Mouse (Mus musculus) granulocyte monocyte progenitor cell, adult 5-6 weeks (primary cell): ENCODE measurements around the gene Islr2. TPM values are rescaled to one million over a fixed set of nuclear protein-coding genes. Genes with fewer than 3 reads are reported as not detected.

ENCODE experiments used
- ATAC-seq: replicated peaks from 2 replicates; pipeline ENCODE4 v1.8.0; 2016; ENCODE audit warnings: mild to moderate bottlenecking, moderate TSS enrichment, inconsistent platforms; ENCODE audit not compliant: poor library complexity, severe bottlenecking
- total RNA-seq, 2 experiments: library from RNA; stranded (forward) in 1 of 2; stranded (reverse) in 1 of 2; fragments of 200-712, 200-1000 nt in 1 of 2; fragments of >200 nt in 1 of 2; fragmentation: Nextera tagmentation in 1 of 2; gene quantifications; 2 replicates each; pipeline ENCODE4 v1.2.3; 2014 to 2017

Islr2 gene
- total RNA-seq, 2 experiments from 2014 or later = not detected

DNA sequence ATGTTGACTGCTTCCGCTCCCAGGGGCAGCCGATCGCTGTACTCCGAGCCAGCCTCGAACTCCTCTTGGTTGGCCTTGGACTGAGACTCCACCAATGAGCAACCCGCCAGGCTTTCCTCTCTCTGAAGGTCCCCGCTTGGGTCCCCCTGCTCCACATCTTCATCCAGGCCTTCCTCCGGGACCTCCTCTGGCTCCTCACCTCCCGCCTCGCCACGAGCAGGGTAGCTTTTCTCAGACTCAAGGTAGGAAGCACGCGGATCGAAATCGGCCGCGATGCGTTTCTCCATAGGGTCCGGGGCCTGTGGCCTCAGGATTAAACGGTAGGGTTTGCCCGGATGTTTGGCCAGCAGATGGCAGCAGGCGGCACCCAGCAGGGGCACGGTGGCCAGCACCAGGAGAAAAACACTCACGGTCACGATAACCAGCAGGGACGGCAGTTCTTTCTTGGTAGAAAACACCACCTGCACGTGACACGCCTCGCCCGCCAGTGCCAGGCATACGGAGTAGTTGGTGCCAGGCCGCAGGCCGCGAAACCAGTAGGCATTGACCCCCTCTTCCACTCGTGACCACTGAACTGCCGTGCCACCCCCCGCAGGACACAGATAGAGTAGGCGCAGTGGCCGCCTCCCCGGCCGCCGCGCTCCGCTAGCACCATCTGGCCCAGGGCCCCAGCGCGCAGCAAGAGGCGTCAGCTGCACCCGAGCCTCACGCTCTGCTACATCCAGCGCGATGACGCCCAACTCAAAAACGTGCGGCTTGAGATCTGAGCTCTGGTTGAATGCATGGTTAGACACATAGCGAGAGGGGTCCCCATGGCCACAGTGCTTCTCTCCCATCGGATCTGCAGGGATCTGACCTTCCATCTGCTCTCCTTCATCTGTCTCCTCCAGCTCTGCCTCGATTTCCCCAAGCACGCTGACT lies 6.1 kb downstream of the Islr2 start:
- ATAC-seq = peak; percentile 51

DNA sequence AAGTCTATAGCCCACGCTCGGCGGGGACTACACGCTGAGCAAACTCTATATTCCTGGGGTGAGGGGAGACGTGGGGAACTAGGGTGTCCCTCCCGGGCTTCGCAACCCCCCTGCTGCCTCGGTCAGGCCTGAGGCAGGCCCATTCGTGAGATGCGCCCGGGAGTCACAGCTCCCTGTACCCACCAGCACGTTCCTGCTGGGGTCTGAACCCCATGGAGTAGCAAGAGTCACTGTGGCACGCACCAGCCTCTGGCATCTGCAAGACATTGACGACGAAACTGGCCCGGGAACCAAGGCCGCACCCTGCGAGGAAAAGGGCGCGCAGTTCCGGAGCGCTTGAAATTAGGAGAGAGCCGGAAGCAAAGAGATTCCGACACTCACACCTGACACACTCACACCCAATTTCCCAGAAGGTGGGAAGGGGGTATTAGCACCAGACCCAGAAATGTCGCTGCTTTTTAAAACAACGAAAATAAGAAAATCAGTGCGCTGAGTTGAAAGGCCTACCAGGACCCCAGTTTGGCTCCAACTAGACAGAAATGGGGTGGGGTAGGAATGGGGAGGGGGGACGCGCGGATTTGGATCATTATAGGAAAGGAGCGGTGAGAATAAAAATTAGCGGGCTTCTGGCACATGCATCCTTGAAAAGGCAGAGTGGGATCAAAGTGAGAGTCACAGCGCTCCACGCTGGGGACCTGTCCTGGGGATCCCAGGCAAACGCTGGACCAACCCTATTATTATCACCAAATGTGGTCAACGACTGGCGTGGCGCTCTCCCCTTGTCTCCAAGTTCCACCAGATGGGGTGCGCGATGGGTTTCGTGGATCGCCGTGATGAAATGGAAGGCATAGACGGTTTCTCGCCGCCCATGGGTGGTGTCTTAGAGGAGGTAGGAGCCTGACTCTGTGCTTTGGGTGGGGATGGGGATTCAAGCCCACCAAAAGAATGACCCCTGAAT lies 7.2 kb downstream of the Islr2 start:
- no peak for ATAC-seq

DNA sequence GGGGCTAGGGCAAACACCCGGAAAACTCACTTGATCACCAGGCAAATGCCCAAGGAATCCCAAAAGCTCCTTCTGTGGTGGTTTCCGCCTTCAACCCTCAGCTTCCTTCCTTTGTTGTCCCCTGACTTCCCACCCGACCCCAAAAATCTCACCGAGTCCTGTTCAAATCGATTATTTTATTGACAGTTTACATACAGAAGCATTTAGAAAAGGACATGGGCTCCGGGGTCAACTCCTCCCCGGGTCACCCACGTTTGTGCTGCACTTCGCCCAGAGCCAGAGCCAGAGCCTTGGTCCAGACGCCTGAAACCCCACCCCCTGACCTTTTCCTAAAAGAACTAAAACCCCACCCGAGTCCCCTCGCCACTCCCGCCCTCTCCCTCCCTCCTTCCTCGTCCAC lies 8.0 kb downstream of the Islr2 start:
- ATAC-seq = no peak

DNA sequence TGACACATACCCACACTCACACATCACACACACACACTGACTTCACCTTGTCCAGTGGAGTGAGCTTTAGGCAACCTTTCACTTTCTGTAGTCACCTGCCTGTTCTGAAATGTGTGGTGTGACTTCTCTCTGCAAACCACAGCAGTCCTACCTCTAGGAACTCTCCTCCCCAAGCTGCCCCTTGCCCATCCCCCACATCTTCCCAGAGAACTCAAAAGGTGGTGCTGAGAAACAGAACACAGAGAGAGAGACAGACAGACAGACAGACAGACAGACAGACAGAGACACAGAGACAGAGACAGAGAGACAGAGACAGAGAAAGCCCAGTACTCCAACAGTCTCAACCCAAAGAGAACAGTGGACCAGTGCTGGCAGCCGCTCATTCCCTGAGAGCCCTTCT lies 8.4 kb downstream of the Islr2 start:
- no peak for ATAC-seq

DNA sequence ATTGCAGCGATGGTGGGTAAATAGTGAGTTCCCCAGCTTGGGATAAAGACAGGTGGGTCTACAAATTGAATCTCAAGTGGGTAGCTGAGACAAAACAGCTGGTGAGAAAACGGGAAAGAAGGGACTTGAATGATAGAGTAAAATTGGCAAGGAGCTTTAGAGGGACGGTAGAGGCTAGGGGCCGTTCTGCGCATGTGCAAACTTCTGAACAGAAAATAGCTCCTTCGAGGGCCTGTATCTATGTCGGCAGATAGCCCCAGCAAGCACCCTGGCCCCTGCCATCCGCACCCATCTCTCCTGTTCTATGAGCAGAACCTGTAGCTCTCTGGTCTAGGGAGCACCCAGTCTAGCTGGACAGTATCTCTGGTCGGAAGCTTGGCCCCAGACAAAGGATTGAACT lies 9.9 kb downstream of the Islr2 start:
- no peak for ATAC-seq

DNA sequence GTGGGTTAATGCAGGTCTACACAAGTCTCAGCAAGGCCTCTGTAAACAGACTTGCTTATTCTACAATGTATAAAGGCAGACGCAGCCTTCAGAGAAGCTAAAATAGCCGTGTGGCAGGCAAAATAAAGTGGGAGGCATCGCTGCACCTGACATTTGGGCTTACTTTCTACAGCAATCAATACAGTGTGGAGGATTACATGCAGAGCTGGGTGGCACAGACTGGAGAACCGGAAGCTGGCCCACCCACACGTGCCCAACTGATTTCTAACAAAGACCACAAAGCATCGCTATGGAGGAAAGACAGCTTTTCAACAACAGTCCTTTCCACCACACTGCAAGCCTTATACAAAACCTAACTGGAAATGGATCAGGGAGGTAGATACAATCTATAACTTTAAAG lies 19.7 kb downstream of the Islr2 start:
- ATAC-seq = no peak

DNA sequence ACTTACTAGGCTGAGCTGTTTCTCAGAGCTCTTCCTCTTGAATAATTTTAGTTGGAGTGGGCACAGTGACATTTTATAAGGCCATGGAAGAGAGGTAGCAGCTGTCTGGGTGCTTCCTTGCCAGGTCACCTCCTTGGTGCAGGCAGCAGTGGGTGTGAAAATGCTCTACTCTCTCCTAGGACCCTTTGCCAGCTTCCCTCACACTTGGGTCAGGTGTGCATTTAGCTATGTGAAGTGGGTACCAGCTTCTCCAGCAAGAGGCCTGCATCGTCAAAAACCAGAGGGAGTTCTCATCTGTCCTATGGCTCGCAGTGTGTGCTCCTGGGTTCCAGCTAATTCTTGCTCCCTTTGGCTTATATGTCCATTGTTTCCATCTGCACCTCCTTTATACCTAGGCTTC lies 24.7 kb downstream of the Islr2 start:
- no peak for ATAC-seq

DNA sequence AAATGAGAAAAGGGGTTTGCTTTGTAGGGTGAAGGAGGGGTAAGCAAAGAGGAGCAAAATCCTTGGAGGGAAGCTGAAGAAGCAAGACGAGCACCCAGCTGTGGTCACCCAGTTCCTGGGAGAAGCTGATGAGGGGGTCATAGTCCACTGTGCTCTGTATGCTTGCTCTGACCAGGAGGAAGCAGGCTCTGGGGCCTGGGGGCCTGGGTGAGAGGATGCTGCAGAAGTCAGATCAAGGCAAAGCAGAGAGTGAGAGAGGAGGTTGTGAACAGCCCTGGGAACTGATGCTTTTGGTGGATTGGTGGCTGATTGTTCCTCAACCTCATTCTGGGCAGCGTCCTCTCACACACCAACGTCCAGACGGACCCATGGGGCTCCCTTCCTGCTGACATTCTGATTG lies 27.0 kb downstream of the Islr2 start:
- no peak for ATAC-seq

DNA sequence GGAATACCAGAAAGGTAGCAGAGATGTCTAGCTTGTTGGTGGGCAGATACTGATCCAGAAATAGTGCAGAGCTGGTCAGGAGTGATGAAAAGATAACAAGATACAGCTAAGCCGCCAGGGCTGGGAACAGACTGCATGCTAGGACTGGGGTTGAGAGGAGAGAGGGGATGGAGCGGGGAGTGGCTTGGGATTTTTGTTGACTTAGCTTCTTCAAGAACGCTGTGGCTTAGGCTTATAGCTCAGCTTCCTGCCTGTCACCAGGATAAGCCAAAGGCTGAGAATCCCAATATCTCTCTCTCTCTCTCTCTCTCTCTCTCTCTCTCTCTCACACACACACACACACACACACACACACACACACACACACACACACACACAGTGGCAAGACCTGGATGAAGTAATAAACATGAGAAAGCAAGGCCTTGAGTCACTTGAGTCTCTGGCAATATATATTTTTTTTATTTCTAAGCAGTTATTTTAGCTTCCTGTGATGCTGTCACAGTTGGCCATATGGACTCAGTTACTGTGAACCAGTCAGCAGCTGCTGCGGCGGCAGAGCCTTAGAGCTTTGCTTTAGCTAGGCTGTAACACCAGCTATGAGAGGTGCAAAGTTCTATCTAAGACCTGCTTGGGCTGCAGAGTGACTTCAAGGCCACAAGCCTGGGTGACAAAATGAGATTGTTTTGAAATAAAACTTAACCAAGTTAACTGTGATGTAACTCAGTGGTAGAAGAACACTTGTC lies 28.2 kb downstream of the Islr2 start:
- no peak for ATAC-seq

DNA sequence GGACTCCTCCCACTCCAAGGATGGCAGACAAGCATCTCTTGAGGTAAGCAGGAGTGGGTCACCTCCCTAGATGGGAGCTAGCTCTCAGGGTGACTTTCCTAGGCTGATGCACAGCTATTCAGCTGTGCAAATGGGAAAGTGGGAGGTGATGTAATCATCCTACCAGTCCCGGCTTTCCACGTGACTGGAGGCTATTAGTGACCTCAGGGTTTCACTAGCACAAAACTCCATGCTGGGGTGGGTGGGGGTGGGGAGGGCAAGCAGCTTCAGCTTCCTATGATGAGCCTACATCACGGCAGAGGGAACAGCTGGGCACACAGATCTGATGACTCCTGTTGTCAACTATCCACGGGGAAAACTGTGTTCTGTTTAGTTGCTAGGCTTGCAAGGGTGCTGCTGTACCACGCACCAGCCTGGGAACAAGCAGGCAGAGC lies 29.3 kb downstream of the Islr2 start:
- no peak for ATAC-seq

DNA sequence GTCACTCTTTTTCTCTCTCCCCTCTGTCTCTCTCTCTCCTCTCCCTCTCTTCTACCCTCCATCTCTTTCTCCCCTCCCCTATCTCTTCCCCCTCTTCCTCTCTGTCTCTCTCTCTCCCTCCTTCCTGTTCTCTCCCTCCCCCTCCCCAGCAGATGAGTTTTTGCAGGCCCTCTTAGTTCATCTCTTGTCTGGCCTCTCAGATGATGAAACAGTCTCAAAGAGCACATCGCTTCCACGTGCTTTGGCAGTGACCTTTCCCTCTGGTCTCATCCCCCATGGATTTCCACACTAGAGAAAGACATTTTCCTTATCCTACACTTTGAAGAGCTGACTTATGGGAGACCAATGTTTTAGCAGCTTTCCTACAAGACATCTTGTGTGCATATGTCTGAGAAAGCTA lies 31.3 kb downstream of the Islr2 start:
- ATAC-seq = no peak

DNA sequence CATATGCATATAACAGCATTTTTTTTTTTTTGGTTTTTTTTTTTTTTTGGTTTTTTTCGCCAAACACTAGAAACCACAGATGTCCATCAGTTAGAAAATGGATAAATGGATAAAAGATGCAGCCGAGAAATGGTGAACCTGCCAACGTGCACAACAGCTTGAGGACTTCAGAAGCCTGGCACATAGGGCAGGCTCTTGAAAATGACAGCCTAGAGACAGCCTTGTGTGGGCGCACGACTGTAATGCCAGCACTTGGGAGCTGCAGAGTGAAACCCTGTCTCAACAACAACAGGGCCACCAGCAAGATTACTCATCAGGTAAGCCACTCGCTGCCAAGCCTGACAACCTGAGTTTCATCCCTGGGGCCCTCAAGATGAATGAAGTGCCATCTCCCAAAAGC lies 34.7 kb downstream of the Islr2 start:
- no peak for ATAC-seq

DNA sequence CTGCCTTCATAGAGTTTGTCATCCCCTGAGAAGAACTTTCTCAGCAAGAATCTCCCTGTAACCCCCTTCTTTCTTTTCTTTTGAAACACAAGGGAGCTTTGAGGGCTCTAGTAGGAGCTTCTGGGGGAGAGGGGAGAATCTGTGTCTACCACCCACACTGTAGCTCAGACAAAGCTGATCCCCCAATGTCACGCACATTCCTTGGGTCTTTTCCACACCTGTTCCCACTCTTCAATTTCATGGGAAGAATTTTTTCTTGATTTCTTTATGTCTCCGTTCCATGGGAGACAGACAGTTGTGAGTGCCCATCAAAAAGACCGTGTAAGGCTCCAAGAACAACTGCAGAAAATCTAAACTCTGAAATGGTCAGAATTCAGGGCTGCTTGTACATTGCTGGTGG lies 35.2 kb downstream of the Islr2 start:
- ATAC-seq = no peak

DNA sequence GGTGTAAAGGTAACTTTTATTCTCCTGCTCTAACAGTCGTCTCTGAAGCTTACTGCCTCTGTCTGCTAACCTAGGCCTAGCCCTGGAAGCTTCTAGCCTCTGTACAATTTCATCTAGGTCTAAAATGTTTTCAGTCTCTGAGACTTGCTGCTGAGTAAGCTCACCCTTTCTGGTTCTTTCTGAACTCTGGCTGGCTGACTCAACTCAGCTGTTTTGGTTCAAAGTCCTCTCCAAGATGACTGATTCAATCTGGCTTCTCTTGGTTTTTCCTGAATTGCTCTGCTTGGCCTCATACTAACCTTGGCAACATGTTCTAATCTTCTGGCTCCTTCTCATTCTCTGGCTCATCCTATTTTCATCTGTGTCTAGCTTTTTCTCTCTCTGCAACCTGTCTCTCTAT lies 38.3 kb downstream of the Islr2 start:
- no peak for ATAC-seq

DNA sequence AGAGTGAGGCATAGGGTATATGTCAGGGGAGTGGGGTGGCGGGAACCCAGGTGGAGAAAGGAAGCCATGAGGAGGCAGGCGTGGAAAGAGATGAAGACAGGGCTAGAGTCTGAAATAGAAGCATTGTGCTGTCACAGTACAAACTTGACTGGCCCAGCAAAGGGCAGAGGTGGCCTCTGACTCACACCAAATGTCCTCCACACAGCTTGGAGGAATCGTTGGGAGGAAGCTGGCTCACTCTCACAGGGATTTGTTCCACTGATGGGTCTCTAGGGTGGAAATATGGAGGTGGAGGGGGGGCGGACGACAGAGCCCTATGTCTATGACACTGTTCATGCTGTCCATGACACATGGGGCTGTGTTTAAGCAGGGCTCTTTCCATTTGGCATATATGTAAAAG lies 41.0 kb downstream of the Islr2 start:
- no peak for ATAC-seq

DNA sequence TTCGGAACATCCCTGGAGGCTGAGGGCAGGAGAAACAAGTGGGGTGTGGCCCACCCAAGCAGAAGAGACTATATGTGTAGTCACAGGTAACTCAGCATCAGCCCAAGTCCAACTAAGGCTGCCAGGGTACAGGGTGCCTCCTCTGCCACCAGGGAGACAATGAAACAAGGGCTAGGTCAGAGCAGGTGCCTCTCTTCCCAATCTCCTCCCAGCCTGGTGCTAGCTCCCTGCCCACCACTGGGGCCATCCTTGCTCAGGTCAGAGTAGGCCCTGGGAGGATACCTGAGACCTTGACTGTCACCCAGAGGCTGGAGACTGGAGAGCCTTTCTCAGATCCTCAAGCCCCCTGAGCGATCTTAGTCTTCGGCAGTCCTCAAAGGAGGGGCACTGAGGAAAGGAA lies 41.9 kb downstream of the Islr2 start:
- no peak for ATAC-seq

DNA sequence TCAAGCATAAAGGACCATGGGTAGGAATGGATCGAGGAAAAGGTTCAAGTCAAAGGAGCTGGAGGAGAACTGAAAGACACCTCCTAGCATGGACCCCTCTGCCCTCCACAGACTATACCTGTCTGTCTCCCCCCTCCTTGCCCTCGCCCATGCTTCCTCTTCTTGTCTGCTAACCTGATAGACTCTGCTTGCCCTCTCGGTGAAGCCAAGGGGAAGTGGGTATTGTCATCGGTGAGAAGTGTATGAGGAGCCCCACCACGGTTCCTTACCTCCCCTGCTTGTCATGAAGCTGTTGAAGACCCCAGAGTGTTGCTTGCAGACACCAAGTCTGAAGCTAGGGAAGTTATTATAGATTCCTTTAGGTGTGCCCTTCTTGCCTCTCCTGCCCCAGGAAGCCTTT lies 43.8 kb downstream of the Islr2 start:
- peak; percentile 66 for ATAC-seq

DNA sequence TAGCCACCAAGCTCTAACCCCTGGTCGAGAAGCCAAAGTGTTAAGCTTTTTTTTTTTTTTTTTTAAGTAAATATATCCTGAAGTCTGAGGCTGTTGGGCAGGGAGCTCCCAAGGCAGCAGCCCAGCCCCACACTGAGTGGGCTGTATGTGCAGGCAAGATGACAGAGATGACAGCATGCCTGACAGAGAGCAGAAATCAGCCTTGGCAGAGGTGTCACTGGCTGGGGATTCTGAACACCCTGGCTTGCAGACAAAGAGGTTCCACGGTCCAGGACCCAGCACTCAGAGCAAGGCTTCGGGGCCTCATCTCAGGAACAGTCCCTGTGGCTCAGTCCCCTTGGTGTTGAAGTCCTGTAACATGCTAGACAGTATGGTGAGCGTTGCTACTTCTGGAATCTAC lies 44.3 kb downstream of the Islr2 start:
- ATAC-seq = no peak

DNA sequence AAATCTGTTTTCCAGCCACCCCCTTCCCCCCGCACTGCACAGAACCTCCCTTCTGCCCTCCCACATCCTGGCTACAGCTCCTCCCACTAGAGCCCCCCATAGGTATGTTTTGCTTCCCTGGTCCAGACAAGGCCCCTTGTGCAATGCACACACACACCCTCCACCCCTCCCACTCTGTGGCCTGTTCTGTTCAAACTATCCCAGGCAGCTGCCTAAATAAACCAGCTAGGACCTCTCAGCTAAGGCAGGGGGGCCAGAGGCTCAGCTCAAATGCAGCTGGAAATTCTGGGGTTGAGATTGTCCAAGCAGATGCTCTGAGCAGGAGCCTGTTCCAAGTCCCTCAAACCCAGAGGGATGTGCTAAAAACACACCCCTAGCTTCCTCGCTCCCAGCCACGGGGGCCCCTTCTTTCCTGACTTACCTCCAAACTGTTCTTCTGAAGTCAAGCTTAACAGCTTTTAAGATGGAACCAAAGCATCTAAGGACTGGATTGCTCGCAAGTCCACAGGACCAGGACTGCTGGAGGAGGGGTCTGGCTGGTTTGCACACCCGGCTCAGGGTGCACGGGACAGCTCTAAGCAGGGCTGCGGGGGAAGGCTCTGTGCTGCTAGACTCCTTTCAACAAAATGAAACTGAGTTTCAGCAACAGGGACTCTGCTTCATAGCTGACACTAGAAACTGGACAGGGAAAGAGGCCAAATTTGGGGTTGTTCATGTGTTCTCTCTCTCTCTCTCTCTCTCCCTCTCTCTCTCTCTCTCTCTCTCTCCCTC lies 45.4 kb downstream of the Islr2 start:
- ATAC-seq = no peak

DNA sequence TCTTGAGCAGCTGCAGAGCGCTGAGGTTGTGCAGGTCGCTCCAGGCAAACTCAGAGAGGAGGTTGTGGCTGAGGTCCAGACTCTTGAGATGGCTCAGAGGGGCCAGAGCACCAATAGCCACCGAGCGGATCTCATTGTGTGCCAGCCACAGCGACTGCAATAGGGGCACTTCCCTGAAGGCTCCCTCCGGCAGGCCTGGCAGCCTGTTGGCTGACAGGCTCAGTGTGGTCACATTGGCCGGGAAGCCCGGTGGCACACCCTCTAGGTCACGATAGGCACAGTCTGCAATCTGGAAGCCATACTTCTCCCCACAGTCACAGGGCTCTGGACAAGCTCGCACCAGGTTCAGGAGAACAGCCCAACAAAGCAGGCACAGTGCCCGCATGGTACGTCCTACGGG lies 46.3 kb downstream of the Islr2 start:
- ATAC-seq = no peak
